Mouse (Mus musculus) embryonic facial prominence, embryonic 14.5 days (tissue): ENCODE measurements around the gene Ankrd23. TPM values are rescaled to one million over a fixed set of nuclear protein-coding genes. Genes with fewer than 3 reads are reported as not detected.
A peak's percentile ranks its signal among the peaks of the same experiment; 100 is the strongest.

ENCODE experiments used
- ATAC-seq: fragments of 200-750 bp; cut with Nextera tagmentation; 2 replicates; pipeline ENCODE4 v1.8.0; 2017; ENCODE audit warnings: low read depth, moderate number of reproducible peaks, moderate TSS enrichment
- DNase-seq: peaks from one replicate; pipeline ENCODE4 v3.0.0-alpha.2; 2015; ENCODE audit warnings: low spot score
- H3K27ac ChIP-seq: fragments of 300-500 bp; sonication (generic); replicated peaks from 2 replicates; pipeline ENCODE4 v1.5.1; 2014; ENCODE audit warnings: low read depth, mild to moderate bottlenecking, low read length, moderate library complexity
- H3K27me3 ChIP-seq: fragments of 300-500 bp; sonication (generic); replicated peaks from 2 replicates; pipeline ENCODE4 v1.6.1; 2014; ENCODE audit warnings: low read length; ENCODE audit not compliant: control insufficient read depth, insufficient read depth
- H3K36me3 ChIP-seq: fragments of 300-500 bp; sonication (generic); 2 replicates; pipeline ENCODE4 v1.6.1; 2014; ENCODE audit warnings: low read length, mixed read lengths; ENCODE audit not compliant: control insufficient read depth, insufficient read depth
- H3K4me1 ChIP-seq: fragments of 300-500 bp; sonication (generic); 2 replicates; pipeline ENCODE4 v1.6.1; 2014; ENCODE audit warnings: antibody characterized with exemption, low read length; ENCODE audit not compliant: control insufficient read depth, insufficient read depth
- H3K4me2 ChIP-seq: fragments of 300-500 bp; sonication (generic); 2 replicates; pipeline ENCODE4 v1.6.1; 2014; ENCODE audit warnings: low read depth, mild to moderate bottlenecking, low read length, moderate library complexity, mixed read lengths
- H3K4me3 ChIP-seq: fragments of 300-500 bp; sonication (generic); 2 replicates; pipeline ENCODE4 v1.5.1; 2014; ENCODE audit warnings: low read depth, mild to moderate bottlenecking, low read length
- H3K9ac ChIP-seq: fragments of 300-500 bp; sonication (generic); 2 replicates; pipeline ENCODE4 v1.6.1; 2014; ENCODE audit warnings: low read depth, mild to moderate bottlenecking, low read length, moderate library complexity, mixed read lengths
- H3K9me3 ChIP-seq: fragments of 300-500 bp; sonication (generic); 2 replicates; pipeline ENCODE4 v1.6.1; 2016; ENCODE audit warnings: low read length; ENCODE audit not compliant: control insufficient read depth
- WGBS: fragments of 180-500 bp; shearing (Covaris S2); extraction: QIAGEN DNeasy Blood & Tissue Kit; methylation state at CpG from one replicate; pipeline ENCODE4 v1.1.7; 2014; 5-methylcytosine and 5-hydroxymethylcytosine counted together
- polyA plus RNA-seq: library from polyadenylated mRNA; unstranded; fragments of >200 nt; fragmentation: Nextera tagmentation; extraction: Ambion mirVana; gene quantifications from 2 replicates; pipeline ENCODE4 v1.2.1, GENCODE M21; 2014

Ankrd23 gene
- polyA plus RNA-seq, 1 experiment from 2014 or later: 12.3 TPM

DNA sequence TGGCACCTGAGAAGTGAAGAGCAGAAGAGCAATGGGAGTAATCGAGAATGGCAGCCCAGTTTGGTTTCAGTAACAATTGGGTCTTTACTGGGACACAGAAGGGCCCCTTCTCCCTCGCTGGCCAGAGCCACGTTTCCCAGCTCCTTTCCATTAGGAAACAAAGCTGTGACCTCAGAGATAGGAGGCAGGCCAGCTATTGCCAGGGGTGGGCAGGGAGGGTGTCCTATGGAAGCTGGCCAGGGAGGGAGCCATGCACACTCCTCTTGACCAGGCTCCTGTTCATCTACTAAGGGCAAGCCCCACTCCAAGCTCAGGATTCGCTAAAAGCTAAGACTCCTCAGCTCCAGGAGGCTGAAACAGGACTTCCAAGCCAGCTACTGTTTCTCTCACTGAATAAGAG lies 22.6 kb upstream of the Ankrd23 start:
- peaks cover 6% of the 10 kb centered on the region for H3K36me3 ChIP-seq
- peaks cover 24% of the 10 kb centered on the region for H3K4me1 ChIP-seq
- no peak for ATAC-seq
- H3K4me3 ChIP-seq: peak overlapping the region; percentile 96
- no peak for DNase-seq
- peak overlapping the region; percentile 90 for H3K4me2 ChIP-seq
- no peak overlapping the region for H3K27ac ChIP-seq
- no peaks in the 10 kb centered on the region for H3K27me3 ChIP-seq
- H3K9ac ChIP-seq: peak overlapping the region; percentile 97; the same call in 1 of the 2 replicates
- H3K9me3 ChIP-seq: no peaks in the 10 kb centered on the region
- WGBS: 17% methylated on average over 4 of the region's 4 CpGs

DNA sequence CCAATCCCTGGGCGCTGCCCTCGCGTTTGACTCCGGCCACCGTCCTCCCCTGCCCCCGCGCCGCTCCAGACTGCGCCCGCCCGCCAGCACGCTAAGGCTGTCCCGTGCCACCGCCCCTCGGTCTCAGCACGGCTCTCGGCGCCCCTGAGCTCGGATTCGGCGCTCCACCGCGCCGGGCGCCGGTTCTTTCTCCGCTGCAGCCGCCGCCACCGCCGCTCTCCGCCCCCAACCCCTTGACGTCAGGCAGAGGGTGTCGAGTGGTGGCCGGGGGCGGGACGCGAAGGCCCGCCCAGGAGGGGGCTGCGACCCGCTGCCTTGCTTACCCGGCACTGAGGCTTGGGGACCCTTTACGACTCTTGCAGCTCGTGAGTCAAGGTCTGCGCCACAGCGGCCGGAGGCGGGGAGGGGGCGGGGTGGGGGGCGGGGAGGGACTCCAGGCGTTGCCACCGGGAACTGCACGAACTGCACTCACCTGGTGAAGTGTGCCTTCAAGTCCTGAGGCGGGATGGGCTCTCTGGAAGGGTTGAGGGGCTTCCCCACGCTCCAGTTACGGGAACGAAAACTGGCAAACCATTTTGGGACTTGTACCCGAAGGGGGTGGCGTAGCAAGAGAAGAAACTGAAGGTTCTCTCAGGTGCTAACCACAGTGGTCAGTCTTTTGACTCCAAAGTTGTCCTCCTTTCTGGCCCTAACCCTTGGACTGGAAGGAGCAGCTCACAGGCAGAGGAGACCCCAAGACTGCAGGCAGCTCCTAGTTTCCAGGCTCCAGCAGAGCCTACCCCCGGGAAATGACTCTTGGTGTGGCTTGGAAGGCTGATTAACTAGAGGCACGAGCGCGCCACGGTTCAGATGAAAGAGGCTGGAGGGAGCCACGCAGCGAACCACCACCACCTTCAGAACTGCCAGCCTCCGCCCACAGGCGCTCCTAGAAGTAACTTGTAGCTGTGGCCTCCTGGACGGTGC lies 21.6 kb upstream of the Ankrd23 start, which contains the start of gene Sema4c:
Gene Sema4c (minus strand): TSS at position 319 of the 963 bp plus-strand sequence.
- Histone ChIP-seq H3K9ac (peak within 1 kb of the TSS; percentile 97), H3K4me2 (peak within 1 kb of the TSS; percentile 90), H3K27ac (peak within 1 kb of the TSS; percentile 100), H3K27me3 (no peaks in the 10 kb centered on the region), H3K9me3 (no peaks in the 10 kb centered on the region), H3K4me1 (peaks cover 24% of the 10 kb centered on the region), H3K4me3 (peak within 1 kb of the TSS; percentile 96), H3K36me3 (peaks cover 16% of the 10 kb centered on the region)
- 1% methylated on average over 44 of the region's 69 CpGs for WGBS
- peak; percentile 67 for ATAC-seq
- peak; percentile 93 for DNase-seq

DNA sequence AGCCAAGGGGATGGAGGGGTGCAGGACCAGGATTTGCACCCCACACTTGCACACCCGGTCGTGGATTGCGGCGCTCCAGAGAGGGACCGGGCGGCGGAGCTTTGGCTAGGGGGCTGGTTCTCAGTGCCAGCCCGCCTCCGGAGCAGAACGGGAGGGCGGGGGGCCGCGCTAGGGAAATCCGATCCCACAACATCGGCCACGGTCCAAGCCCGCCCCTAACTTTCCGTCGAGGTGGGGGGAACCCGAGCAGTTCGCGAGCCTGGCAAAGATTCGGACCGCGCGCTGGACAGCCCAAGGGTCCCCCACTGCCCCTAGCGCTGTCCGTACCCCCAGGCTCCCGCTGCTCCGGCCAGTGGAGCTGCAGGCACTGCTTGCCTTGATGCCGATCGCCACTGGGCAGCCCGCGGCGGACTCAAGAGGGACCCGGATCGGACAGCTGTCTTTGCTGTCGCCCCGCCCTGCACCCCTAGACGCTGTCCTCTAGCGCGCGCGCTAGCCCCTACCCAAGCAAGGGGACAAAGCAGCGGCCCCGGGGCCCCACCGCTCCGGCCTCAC lies 20.9 kb upstream of the Ankrd23 start:
- peak overlapping the region; percentile 97 for H3K9ac ChIP-seq
- ATAC-seq (peak; percentile 85), DNase-seq (peak; percentile 95)
- H3K27me3 ChIP-seq: no peaks in the 10 kb centered on the region
- H3K9me3 ChIP-seq: no peaks in the 10 kb centered on the region
- peak overlapping the region; percentile 100 for H3K27ac ChIP-seq
- peak overlapping the region; percentile 90 for H3K4me2 ChIP-seq
- WGBS: under 1% methylated on average over 18 of the region's 48 CpGs
- peak overlapping the region; percentile 96 for H3K4me3 ChIP-seq
- H3K4me1 ChIP-seq: peaks cover 24% of the 10 kb centered on the region
- peaks cover 24% of the 10 kb centered on the region for H3K36me3 ChIP-seq

DNA sequence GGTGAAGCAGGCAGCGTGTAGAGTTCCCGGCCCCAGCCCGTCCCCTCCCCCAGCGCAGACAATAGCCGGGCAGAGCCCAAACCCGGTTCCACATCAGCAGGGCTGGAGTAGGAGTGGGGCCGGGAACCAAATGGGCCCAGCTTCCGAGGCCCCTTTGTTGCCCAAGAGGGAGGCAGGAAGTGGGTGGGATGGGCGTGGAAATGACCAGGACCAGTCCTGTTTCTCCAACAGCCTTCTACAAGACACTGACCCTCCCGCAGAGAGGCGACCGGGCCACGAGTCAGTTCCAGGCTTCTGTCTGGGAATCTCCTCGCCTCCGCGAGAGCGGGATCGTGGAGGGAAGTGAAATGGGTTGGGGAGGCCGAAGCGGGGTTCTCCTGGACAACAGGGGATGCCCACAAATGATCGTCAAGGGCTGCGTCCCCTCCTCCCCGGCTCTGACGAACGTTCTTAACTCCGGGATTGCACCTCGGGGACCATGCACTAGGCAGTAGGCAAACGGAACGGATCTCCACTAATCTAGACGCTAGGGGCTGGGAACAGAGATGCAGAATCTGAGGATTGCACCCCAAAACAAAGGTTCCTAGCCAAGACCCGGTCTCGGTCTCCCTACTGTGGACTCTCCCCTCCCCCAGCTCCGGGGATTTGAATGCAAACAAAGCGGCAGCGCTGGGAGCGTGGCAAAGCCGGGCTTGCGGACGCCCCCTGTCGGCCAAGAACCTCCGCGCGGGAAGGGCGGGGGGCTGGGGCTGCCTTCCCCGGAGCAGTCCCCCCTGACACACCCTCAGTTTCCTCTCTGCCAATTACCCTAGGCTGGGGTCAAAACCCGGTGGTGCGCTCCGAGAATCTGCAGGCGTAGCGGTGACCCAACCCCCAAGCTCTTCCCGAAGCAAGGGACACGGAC lies 20.1 kb upstream of the Ankrd23 start:
- Histone ChIP-seq H3K4me1 (peaks cover 24% of the 10 kb centered on the region), H3K4me3 (peak overlapping the region; percentile 96), H3K36me3 (peaks cover 31% of the 10 kb centered on the region), H3K4me2 (peak overlapping the region; percentile 90), H3K9me3 (no peaks in the 10 kb centered on the region), H3K27me3 (no peaks in the 10 kb centered on the region), H3K9ac (peak overlapping the region; percentile 97), H3K27ac (peak overlapping the region; percentile 100)
- WGBS: under 1% methylated on average over 35 of the region's 52 CpGs
- peak; percentile 86 for ATAC-seq
- DNase-seq: peak; percentile 95

DNA sequence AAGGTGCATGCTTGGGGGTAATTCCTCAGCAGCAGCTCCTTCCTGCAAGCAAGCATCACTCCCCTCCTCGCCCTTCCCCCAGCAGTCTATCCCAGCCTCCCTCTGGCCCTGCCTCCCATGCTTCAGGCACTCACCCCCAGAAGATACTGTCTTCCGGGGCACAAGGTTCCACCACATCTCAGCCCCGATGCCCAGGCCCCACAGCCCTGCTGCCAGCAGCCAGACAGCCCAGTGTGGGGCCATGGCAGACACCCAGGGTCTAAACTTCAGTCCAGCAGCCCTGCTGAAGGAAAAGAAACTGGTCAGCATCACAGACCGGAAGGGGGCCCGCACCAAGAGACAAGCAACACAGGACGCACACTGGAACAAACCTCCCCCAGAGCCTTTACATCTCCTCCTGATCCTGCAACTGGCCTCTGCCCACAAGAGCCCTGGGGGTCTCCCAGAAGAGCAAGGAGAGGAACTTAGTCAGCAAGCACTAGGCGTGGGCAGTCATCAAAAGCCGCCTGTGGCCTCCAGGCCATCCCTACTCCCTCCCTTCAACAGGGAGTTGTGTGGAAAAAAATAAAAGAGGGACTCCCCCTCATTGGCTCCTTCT lies 19.2 kb upstream of the Ankrd23 start:
- Histone ChIP-seq H3K27me3 (no peaks in the 10 kb centered on the region), H3K4me2 (peak overlapping the region; percentile 90), H3K27ac (peak overlapping the region; percentile 100), H3K9ac (peak overlapping the region; percentile 97), H3K36me3 (peaks cover 40% of the 10 kb centered on the region), H3K9me3 (no peaks in the 10 kb centered on the region), H3K4me1 (peaks cover 24% of the 10 kb centered on the region), H3K4me3 (peak overlapping the region; percentile 96)
- DNase-seq (no peak), ATAC-seq (no peak)
- WGBS: 3% methylated on average over 7 of the region's 8 CpGs

DNA sequence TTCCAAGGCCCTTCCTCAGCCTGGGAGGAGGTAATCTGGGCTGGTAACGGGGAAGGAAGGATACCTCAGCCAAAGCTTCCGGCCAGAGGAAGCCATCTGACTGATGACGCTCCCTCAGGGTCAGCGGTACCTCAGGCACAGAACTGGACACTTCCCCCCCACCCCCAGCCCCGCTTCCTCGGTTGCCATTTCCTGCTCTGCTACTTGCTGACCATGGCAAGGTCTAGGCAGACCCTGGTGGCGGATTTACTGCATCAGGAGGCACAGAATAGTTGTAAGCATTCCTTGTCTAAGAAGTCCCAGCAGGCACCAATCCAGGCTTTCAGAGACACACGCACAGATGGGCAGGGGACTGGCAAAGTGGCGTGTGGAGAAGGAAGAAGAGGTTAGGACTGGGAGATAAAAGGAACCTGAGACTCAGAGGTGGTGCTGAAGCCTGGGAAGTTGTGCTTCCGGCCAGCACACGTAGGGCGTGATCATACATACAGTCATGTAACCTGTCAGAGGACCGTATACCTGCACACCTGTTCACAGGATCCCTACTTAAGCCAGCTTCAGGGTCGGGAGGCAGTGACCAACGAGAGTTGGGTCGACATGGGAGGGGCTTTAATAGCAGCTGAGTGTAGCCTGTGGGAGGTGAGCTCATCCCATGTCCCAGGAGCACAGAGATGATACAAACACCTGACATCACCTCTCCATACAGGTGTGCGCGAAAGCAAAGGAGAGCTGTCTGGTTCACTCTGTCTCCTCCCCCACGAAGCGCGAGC lies 18.1 kb upstream of the Ankrd23 start:
- Histone ChIP-seq H3K4me1 (peaks cover 22% of the 10 kb centered on the region), H3K4me2 (peak overlapping the region; percentile 90), H3K9ac (peak overlapping the region; percentile 97), H3K4me3 (peak overlapping the region; percentile 96), H3K36me3 (peaks cover 51% of the 10 kb centered on the region), H3K27ac (peak overlapping the region; percentile 100; the same call in 1 of the 2 replicates), H3K27me3 (no peaks in the 10 kb centered on the region), H3K9me3 (no peaks in the 10 kb centered on the region)
- WGBS: 65% methylated on average over 21 of the region's 21 CpGs
- ATAC-seq (no peak), DNase-seq (no peak)

DNA sequence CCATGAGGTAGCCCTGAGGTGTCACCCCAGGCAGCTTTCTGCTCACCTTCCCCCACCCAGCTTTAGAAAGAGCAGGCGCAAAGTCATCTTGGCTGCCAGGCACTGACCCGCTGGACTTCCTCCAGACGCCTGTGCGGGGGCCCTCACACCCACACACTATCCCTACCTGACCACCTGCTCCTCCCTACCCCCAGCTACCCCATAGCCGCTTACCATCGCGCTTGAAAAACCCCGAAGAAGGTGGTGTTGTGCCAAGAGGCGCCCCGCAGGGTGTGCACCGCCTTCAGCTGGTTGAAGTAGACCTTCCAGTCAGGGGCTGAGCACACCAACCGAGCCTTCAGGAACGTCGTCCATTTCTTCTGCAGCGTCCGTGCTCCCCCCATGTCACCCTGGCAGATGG lies 15.8 kb upstream of the Ankrd23 start:
- Histone ChIP-seq H3K27me3 (no peaks in the 10 kb centered on the region), H3K27ac (no peak overlapping the region), H3K4me2 (no peak overlapping the region), H3K4me3 (no peak overlapping the region), H3K9me3 (no peaks in the 10 kb centered on the region), H3K36me3 (peaks cover 63% of the 10 kb centered on the region), H3K9ac (no peak overlapping the region), H3K4me1 (peaks cover 20% of the 10 kb centered on the region)
- 89% methylated on average over 16 of the region's 16 CpGs for WGBS
- ATAC-seq: no peak
- no peak for DNase-seq
